Mouse (Mus musculus): Measurements from ENCODE around the gene Aff4.

Aff4 gene

GRCm38 (mm10) chr11:53428716-53429057, 78.1 kb downstream of the Aff4 start:
- no peak for DNase-seq (ENCODE audit: low spot score)

GRCm38 (mm10) chr11:53429182-53429581, 78.5 kb downstream of the Aff4 start:
- no peak for DNase-seq (ENCODE audit: low spot score)

GRCm38 (mm10) chr11:53430300-53430669, 79.7 kb downstream of the Aff4 start:
- DNase-seq (ENCODE audit: low spot score) = no peak

DNA sequence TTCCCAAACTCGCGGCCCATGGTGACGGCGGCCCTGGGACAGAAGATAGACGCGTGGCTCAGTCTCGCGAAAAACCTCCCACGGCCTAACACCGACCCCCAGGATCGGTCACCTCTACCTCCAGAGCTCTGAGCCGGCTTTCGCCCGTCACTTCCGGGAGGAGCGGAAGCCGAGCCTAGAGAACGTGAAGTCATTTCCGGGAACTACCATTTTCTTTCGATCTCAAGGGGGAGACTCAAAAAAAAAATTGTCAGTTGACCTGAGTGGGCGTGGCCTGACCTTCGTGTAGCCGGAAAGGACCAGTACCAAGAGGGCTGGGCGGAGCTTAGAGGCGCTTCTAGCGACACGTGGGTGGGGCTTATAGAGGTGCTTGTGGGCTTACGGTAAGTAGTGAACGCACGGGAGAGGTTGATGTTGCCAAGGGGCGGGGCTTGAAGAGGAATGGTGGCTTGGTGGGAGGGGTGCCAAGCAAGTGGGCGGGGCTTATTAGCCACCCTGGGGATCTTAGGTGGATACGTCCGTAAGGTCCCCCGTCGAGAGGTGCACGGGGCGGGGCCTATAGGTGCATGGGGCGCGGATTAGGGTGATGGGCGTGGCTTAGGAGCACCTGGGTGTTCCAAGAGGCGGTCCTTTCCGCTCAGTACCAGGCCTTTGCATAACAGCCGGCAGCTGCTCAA, 80.2 kb downstream of the Aff4 start, which contains the start of the genes Uqcrq and Gdf9:
TSS of gene Uqcrq (minus strand) at position 162 of the 677 bp plus-strand sequence.
TSS of gene Gdf9 (plus strand) at position 354 of the 677 bp plus-strand sequence.
- DNase-seq (ENCODE audit: low spot score) = peak; percentile 99

- no peak for DNase-seq (ENCODE audit: low spot score)
Measured at GRCm38 (mm10) chr11:53431347-53432056, 80.9 kb downstream of the Aff4 start.

DNA sequence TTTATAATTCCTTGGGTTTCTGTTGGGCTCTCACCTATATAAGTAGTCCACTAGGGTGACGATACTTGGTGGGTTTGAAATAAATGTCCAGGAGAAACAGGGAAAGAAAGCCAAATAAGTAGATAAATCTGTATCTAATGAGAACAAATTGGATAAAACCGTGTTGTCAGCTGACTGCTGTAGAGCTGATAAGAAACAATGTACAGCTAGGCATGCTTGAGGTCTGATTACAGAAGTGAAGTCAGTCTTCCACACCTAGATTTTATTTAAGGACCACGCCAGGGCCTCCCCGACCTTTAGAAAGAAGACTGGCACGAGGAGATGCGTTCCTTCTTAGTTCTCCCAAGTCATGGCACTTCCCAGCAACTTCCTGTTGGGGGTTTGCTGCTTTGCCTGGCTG, 82.4 kb downstream of the Aff4 start:
- DNase-seq (ENCODE audit: low spot score) = no peak

DNA sequence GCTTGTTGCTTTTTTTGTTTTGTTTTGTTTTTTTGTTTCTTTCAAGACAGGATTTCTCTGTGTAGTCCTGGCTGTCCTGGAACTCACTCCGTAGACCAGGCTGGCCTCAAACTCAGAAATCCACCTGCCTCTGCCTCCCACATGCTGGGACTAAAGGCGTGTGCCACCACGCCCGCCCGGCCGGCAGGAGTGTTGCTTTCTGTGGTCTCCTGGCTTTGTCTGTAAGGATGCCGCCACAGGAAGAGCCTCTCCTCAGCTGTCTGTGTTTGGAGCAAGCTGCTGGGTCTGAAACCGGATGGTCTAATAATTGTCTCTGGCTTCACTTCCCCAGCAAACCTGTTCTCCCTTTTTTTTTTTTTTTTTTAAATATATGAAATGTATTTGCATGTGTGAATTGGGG, 84.9 kb downstream of the Aff4 start:
- DNase-seq (ENCODE audit: low spot score) = no peak

DNA sequence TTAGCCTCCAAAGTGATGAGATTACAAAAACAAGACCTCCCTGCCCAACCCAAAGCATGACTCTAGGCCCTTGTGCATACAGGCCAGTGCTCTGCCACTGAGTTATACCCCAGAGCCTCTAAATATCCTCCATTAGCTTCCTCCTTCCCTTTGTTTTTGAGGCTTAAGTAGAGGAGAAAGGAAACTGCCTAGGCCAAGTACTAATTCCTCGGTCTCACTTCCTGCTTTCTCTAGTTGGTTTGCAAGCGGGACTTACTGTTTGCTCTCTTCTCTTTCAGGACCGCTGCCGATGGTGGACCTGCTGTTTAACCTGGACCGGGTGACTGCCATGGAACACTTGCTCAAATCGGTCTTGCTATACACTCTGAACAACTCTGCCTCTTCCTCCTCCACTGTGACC, 85.7 kb downstream of the Aff4 start:
- DNase-seq (ENCODE audit: low spot score) = no peak

GRCm38 (mm10) chr11:53441921-53442320, 91.3 kb downstream of the Aff4 start:
- peak; percentile 37 for DNase-seq (ENCODE audit: low spot score)

- peak; percentile 56 for DNase-seq (ENCODE audit: low spot score)
Measured at GRCm38 (mm10) chr11:53443861-53444260, 93.2 kb downstream of the Aff4 start.

DNA sequence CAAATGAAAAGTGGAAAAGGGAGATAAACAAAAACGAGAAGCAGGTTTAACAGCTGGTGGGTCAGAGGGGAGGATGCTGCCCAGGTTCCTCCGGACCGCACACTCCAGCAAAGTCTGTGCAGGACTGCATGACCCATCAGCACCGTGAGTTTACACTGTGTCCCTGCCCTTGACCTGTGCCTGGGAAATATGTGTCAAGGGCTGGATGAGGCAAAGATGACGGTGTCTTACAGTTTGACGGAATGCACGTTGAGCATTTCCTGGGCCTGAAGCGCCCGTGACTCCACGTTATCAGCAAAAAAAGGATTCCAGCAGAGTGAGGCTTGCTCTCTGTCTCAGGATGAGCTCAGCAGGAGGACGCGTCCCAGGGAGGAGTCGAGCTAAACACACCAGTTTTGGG, 94.9 kb downstream of the Aff4 start:
- no peak for DNase-seq (ENCODE audit: low spot score)

DNA sequence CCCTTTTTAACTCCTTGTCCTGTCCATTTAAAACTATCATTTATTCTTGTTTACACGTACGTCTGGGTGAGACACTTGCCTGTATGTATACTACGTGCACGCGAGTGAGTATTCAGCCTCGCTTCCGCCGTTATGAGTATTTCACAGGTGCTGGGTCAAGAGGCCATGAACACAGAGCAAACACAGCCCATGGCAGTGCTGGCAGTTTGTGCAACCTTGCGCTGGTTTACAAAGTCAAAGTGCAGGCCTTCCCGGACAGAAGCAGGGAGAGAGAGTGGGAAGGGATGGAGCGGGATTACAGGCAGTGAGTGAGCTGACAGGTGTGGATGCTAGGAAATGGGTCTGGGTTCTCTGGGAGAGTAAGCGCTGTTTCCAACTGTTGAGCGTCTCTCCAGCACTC, 95.5 kb downstream of the Aff4 start:
- no peak for DNase-seq (ENCODE audit: low spot score)

- no peak for DNase-seq (ENCODE audit: low spot score)
Measured at GRCm38 (mm10) chr11:53447996-53448395, 97.4 kb downstream of the Aff4 start.

- DNase-seq (ENCODE audit: low spot score) = no peak
Measured at GRCm38 (mm10) chr11:53448529-53448928, 97.9 kb downstream of the Aff4 start.

- DNase-seq (ENCODE audit: low spot score) = peak; percentile 34
Measured at GRCm38 (mm10) chr11:53450070-53450705, 99.6 kb downstream of the Aff4 start.

DNA sequence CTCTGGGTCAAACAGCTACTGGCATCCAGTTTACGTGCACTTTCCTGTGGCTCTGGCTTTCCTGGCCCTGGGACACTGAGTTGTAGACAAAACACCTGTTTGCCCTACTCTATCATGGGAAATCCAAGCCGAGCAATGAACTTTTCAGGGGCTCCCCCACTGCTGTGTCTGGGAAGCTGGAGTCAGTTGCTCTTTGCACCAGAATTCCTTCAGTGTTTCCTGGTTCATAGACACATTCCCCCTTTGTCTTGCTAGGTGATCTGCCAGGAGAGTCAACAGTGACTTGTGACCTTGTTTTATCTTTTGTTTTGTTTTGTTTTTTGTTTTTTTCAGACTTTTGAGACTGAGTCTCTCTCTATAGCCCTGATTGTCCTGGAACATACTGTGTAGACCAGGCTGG, 100.7 kb downstream of the Aff4 start:
- DNase-seq (ENCODE audit: low spot score) = no peak

GRCm38 (mm10) chr11:53452396-53452795, 101.8 kb downstream of the Aff4 start:
- DNase-seq (ENCODE audit: low spot score) = no peak

GRCm38 (mm10) chr11:53453031-53453430, 102.4 kb downstream of the Aff4 start:
- no peak for DNase-seq (ENCODE audit: low spot score)

- DNase-seq (ENCODE audit: low spot score) = no peak
Measured at GRCm38 (mm10) chr11:53456474-53457371, 106.1 kb downstream of the Aff4 start, which contains the start of the genes Gm10447 and Shroom1. Gm10447 (minus strand) TSS chr11:53457110. Shroom1 (plus strand) TSS chr11:53457205.

GRCm38 (mm10) chr11:53457372-53457954, 106.8 kb downstream of the Aff4 start:
- DNase-seq (ENCODE audit: low spot score) = no peak

- no peak for DNase-seq (ENCODE audit: low spot score)
Measured at GRCm38 (mm10) chr11:53458996-53459395, 108.4 kb downstream of the Aff4 start.

- no peak for DNase-seq (ENCODE audit: low spot score)
Measured at GRCm38 (mm10) chr11:53460192-53460591, 109.6 kb downstream of the Aff4 start.
